Mouse (Mus musculus) lung, postnatal 0 days (tissue): ENCODE data around the gene Enpep.

Experiments
- CTCF ChIP-seq: IDR thresholded peaks from 2 replicates; pipeline ENCODE4 v1.5.1; 2016; ENCODE audit warnings: antibody characterized with exemption, mild to moderate bottlenecking
- EP300 ChIP-seq: IDR thresholded peaks from 2 replicates; pipeline ENCODE4 v1.6.1; 2016; ENCODE audit warnings: antibody characterized with exemption, mild to moderate bottlenecking, control low read depth

DNA sequence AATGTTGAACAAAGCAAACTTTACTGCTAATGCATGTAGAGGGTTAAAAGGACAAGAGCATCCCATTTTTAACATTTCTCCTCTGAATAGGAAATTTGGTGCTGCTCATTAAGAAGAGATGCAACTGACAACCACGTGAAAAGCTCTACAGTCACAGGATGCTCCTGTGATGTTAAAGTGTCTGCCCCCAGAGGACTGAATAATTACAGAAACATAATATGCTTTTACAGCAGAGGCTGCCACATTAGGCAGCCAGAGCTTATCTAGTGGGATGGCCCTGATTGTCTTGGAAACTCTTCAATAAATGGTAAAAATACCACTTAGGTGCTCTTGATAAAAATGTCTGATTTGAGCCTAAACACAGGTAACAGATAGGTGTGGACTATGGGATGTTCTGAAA, 33.4 kb upstream of the Enpep start:
- no peak for TF ChIP-seq CTCF
- no peak for TF ChIP-seq EP300
